Comparison of ENCODE assay signal across 7 mouse cellular contexts in genomic region chr5:104068751-104069150, GRCm38 (mm10). TPM values are rescaled to one million over a fixed set of nuclear protein-coding genes. Genes with fewer than 3 reads are reported as not detected.
A peak's percentile ranks its signal among the peaks of the same experiment; 100 is the strongest.
DNase-seq lines count a peak whose midpoint lies in the region; ATAC-seq and TF ChIP-seq lines count a peak whose summit lies in the region.

No protein-coding gene starts in this region.

- TF ChIP-seq EP300 in ES-Bruce4 (IDR thresholded peaks at IDR 0.05; ENCODE audit: insufficient read depth, low read depth, low read length) = no peak

- DNase-seq in kidney, postnatal 10 days = peak; percentile 29
- DNase-seq in kidney, adult 11 months = no peak
- peak; percentile 33 to 36 for DNase-seq in B cell, adult 2 months
- no peak for DNase-seq in right cerebral cortex, postnatal 36 days (ENCODE audit: low spot score in 2 of 2)
- DNase-seq in left cerebral cortex, adult 11 months (ENCODE audit: low spot score) = no peak

- H3K9me3 ChIP-seq in ES-Bruce4 (replicated peaks; ENCODE audit: control insufficient read depth, insufficient read depth, low read length, poor library complexity, severe bottlenecking) = peaks cover 1% of the 10 kb centered on the region; the same call in 1 of the 2 replicates
- no peaks in the 10 kb centered on the region for H3K9me3 ChIP-seq in intestine, postnatal 0 days (ENCODE audit: control insufficient read depth)

- WGBS in intestine, postnatal 0 days = 89% methylated on average over 7 of the region's 7 CpGs

- no peak overlapping the region for H3K4me3 ChIP-seq in ES-Bruce4 (ENCODE audit: low read depth, low read length)
- H3K4me3 ChIP-seq in intestine, postnatal 0 days (ENCODE audit: low read depth, low read length) = no peak overlapping the region

- TF ChIP-seq POLR2A in ES-Bruce4 (IDR thresholded peaks at IDR 0.05; ENCODE audit: insufficient read depth, low read length) = no peak

- peak; percentile 51 for TF ChIP-seq CTCF in ES-Bruce4 (IDR thresholded peaks at IDR 0.05; ENCODE audit: low read depth, low read length)
- TF ChIP-seq CTCF in intestine, postnatal 0 days (IDR thresholded peaks at IDR 0.05; ENCODE audit: low read depth) = peak; percentile 82

- peaks cover 6% of the 10 kb centered on the region; the same call in 1 of the 2 replicates for H3K36me3 ChIP-seq in ES-Bruce4 (ENCODE audit: control insufficient read depth, insufficient read depth, low read length, poor library complexity, severe bottlenecking)
- H3K36me3 ChIP-seq in intestine, postnatal 0 days (ENCODE audit: control insufficient read depth, insufficient read depth) = peaks cover 9% of the 10 kb centered on the region

- H3K27me3 ChIP-seq in ES-Bruce4 (ENCODE audit: control insufficient read depth, insufficient read depth, low read length, poor library complexity, severe bottlenecking) = no peaks in the 10 kb centered on the region
- H3K27me3 ChIP-seq in intestine, postnatal 0 days (replicated peaks; ENCODE audit: control insufficient read depth, insufficient read depth, low read length) = no peaks in the 10 kb centered on the region

- H3K4me2 ChIP-seq in intestine, postnatal 0 days (replicated peaks; ENCODE audit: low read depth) = no peak overlapping the region

- no peak overlapping the region for H3K27ac ChIP-seq in ES-Bruce4 (ENCODE audit: insufficient read depth, low read length)
- H3K27ac ChIP-seq in intestine, postnatal 0 days (ENCODE audit: low read depth, low read length) = no peak overlapping the region

- H3K4me1 ChIP-seq in ES-Bruce4 (ENCODE audit: control insufficient read depth, insufficient read depth, low read length) = no peaks in the 10 kb centered on the region
- no peaks in the 10 kb centered on the region for H3K4me1 ChIP-seq in intestine, postnatal 0 days (replicated peaks; ENCODE audit: control insufficient read depth, insufficient read depth, low read length)

- H3K9ac ChIP-seq in ES-Bruce4 (ENCODE audit: low read depth, poor library complexity, severe bottlenecking) = no peak overlapping the region
- H3K9ac ChIP-seq in intestine, postnatal 0 days (ENCODE audit: low read depth, low read length) = no peak overlapping the region

- ATAC-seq in intestine, postnatal 0 days = no peak

RNA-seq across cellular contexts. Expression of gene Gm17660, which starts 8.7 kb away (rescaled TPM):
- not detected in 2 replicates for polyA plus RNA-seq in ES-Bruce4 (2011; ENCODE audit: insufficient read depth, insufficient read length, low read depth, missing spikeins)
- 1.1 and 1.5 TPM in 2 replicates for polyA plus RNA-seq in intestine, postnatal 0 days (2015; fragmentation: Nextera tagmentation; extraction: Ambion mirVana)

RNA-seq across cellular contexts. Expression of gene Nudt9, which starts 22.6 kb away (rescaled TPM):
- polyA plus RNA-seq in ES-Bruce4 (2011; ENCODE audit: insufficient read depth, insufficient read length, low read depth, missing spikeins) = 32.0 and 34.2 TPM in 2 replicates
- polyA plus RNA-seq in intestine, postnatal 0 days (2015; fragmentation: Nextera tagmentation; extraction: Ambion mirVana) = 81.1 and 82.0 TPM in 2 replicates

RNA-seq across cellular contexts. Expression of gene Sparcl1, which starts 44.8 kb away (rescaled TPM):
- polyA plus RNA-seq in ES-Bruce4 (2011; ENCODE audit: insufficient read depth, insufficient read length, low read depth, missing spikeins) = 0.40 TPM in 1 of 2 replicates, not detected in the other
- polyA plus RNA-seq in intestine, postnatal 0 days (2015; fragmentation: Nextera tagmentation; extraction: Ambion mirVana) = 158 and 165 TPM in 2 replicates

RNA-seq across cellular contexts. Expression of gene Hsd17b11, which starts 47.0 kb away (rescaled TPM):
- 22.0 and 25.3 TPM in 2 replicates for polyA plus RNA-seq in ES-Bruce4 (2011; ENCODE audit: insufficient read depth, insufficient read length, low read depth, missing spikeins)
- 48.7 and 55.3 TPM in 2 replicates for polyA plus RNA-seq in intestine, postnatal 0 days (2015; fragmentation: Nextera tagmentation; extraction: Ambion mirVana)

Comparison
In these comparisons a context has a peak if more than half of its experiments do, and no peak if none do; other contexts are left out.
1. DNase-seq: peak in kidney, postnatal 10 days (single experiment) and B cell, adult 2 months (2 of 2); none in kidney, adult 11 months (single experiment), right cerebral cortex, postnatal 36 days (0 of 2) and left cerebral cortex, adult 11 months (single experiment).
2. RNA of gene Sparcl1, which starts 44.8 kb away (polyA plus RNA-seq): 158 to 165 TPM in intestine, postnatal 0 days; 0.40 TPM in ES-Bruce4; every median in the first group is over 100 times any median in the second.